Mouse (Mus musculus) cerebellum, adult 8-10 months (tissue): ENCODE data around the gene Batf3.

ENCODE experiments used
- DNase-seq: peaks from one replicate; pipeline ENCODE4 v3.0.0; 2022

Batf3 gene

DNA sequence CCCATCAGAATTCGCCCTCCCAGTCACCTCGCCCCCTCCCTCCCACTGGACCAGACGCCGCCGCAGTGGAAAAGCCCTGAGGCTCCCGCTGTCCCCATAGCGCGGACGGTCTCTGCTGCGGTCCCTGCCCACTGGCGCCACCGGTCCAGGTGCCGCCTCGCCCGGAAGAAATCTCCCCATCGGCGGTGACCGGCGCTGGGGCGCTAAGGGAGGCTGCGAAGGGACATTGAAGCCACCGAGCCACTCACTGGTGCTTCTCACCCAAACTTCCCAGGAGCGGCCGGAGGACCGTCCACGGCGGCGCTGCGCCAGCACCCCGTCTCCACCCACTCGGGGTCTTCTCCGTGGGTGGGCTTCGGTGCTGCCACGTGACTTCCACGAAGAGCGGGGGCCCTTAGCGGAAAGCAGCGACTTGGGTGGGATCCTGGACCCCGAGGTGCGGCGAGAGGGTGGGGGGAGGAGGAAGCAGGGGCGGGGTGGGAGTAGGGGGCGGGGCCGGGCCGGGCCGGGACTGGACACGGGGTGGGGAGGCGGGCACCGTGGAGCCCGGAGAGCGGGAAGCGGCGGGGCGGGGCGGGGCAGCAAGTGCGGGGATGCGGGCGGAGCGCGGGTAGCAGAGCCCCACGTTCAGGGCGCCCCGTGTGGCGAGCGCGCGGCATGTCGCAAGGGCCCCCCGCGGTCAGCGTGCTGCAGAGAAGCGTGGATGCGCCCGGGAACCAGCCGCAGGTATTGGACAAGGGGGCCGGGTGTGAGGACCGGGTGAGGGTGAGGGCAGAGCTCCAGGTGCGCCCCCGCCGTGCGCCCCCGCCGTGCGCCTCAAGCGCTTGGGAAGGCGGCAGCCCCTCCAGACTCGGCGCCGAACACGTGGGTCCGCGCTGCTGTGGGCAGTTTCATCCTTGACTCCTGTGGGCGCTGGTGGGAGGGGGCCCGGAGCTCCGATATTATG lies at the start of gene Batf3:
Gene Batf3, plus strand, starts transcription at position 46 of the 946 bp plus-strand sequence.
- DNase-seq = no peak

DNA sequence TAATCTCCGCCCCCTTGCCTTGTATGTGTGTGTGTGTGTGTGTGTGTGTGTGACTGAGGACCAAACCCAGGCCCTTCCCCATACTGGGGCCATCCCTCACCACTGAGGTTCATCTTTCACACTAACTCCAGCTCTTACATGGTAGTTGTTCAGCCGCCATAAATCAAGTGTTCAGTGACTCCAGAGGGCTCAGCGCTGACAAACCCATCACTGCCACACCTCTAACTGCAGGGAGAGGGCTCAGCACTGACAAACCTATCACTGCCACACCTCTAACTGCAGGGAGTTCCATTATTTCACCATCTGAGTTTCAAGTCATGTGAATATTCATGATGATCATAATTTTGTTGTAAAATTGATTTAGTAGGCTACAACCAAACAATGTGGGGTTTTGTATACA lies 44.1 kb upstream of the Batf3 start:
- no peak for DNase-seq

DNA sequence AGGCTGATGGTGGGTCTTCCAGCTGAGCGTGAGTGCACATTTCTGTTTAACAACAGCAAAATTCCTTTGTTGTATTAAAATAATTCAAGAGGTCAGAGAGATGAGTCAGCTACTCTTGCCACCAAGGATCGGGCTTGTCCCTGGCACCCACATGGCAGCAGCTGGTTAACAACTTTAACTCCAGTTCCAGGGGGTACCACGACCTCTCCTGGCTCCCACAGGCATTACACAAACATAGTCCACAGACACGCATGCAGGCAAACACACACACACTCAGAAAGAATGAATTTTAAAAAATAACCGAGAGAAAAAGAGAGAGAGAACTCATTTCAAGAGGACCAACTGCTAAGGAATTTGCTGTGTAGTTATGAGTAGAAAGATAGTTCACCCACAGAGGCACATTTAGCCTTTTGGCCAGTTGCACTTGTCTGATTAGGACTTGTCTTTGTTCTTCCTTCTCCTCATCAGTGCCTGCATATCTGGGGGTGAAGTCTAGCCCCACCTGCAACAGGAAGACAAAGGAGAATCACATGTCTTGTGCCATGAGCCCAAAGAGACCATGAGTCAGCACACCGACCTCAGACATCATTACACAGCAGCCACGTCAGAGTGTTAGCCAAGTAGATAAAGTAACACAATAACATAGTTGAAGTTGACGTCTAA lies 42.6 kb upstream of the Batf3 start:
- DNase-seq = no peak

DNA sequence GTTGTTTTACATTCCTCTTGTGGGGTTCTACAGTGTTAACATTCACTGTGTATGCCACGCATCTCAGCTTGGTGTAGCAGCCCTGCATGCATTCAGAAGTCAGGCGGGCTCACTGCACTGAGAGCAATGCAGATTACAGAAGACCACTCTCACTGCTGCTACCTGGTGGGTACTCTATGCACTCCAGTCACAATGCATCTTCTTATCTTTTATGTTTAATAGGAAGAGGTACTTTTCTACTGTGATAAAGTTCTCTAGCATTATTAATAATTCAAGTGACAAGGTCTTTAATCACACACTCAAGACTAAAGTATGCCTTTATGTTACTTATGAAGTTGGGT lies 42.1 kb upstream of the Batf3 start:
- no peak for DNase-seq

DNA sequence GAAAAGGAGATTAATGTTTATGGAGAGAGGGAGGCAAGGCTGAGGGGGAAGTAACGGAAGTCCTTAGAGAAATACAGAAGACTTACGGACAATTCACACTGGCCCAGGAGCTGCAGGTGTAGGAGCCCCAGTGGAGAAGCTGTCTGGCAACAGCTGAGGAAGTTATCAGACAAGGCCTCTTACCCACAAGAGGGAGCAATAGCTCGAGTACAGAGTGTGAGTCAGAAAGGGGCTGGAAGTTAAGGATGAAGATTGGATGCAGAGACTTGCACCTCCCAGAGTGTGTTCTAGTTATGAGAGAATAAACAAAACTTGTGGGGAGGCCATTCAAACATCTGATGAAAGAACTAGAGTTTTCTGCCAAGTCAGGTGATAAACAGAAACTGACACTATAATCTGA lies 40.2 kb upstream of the Batf3 start:
- no peak for DNase-seq

DNA sequence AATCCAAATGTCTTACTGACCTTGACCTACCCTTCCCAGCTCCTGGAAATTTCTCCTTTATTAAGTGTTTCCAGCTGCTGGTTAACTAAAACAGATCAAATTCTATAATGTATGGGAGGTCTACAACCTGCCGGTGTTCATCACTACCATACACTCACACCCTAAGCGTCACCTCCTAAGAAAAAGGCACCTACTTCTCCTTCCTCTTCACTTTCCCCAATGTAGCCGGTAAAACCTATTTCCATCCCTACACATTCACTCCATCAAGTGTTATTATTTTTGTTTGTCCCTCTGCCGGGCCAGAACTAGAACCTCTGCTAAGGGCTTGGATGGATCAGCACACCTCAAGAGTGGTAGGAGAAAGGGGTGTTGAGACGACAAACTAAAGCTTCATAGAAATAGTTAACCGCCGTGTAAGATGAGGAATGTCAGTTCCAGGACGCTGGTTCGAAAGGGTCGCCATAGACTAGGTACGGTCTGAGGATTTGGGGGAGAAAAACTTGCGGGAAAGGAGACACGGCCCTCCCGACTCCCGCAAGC lies 35.3 kb upstream of the Batf3 start:
- no peak for DNase-seq

DNA sequence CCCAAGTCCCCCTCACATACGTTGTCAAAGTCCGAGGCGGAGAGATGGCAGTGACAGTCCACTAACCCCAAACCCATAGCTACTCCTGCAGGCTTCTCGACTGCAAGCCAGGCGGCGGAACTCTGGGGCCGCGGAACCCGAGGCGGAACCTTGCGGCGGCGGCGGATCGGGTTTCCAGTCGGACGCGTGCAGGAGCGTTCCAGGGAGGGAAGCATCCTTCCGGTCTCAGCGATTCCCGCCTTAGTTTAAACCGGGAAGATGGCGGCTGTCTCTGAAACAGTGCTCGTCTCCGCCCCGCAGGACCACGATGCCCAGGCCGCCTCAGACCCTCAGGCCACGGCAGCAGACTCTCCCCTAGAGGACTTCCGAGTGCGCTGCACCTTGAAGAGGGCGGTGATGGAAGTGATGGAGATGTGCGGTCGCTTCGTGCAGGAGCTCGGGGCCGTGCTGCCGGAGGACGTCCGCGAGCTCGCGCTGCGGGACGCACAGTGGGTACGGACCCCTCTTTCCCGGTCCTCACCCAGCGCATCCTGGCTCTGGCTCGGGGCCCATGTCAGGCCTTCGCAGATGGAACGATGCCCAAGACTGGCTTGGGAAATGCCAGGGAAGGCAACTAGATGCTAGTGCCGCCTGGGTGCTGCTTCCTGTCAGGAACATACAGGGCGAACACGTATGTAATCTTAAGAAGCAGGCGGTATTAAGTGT lies 34.7 kb upstream of the Batf3 start, which contains the start of the genes Tatdn3 and Nsl1:
Gene Tatdn3, minus strand, starts transcription at position 152 of the 705 bp plus-strand sequence.
Gene Nsl1, plus strand, starts transcription at position 232 of the 705 bp plus-strand sequence.
- peak; percentile 94 for DNase-seq

DNA sequence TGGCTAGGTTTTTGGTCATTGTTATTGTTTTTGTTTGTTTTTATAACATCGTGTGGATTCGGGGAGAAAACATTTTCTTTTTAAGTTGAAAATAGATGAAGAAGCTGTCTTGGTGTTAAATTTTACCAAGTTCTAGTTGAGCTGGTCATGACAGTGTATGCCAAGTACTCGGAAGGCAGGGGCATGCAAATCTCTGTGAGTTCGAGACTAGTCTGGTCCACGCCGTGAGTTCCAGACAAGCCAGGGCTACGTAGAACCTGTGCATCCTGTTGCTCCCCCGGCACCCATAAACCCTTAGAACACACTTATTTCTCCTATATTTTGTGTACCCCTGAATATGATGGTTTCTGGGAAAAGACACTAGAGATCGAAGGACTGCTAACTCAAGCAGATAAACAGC lies 33.9 kb upstream of the Batf3 start:
- no peak for DNase-seq

DNA sequence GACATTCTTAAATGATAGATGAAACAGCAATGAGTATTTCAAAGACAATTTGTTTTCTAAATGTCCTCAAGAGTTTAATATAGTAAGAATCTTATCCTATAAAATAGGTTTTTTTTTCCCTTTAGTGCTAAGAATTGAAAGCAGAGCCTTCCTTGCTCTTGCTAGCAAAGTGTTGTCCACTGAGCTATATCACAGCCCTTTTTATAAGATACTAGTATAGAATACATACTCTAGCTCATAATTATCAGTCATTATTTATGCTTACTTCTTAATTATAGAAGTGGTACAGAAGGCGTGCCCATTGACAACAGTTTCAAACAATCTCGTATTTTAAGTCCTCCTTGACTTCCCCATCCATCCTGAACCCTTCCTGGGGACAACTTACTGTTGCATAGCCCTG lies 33.1 kb upstream of the Batf3 start:
- no peak for DNase-seq

DNA sequence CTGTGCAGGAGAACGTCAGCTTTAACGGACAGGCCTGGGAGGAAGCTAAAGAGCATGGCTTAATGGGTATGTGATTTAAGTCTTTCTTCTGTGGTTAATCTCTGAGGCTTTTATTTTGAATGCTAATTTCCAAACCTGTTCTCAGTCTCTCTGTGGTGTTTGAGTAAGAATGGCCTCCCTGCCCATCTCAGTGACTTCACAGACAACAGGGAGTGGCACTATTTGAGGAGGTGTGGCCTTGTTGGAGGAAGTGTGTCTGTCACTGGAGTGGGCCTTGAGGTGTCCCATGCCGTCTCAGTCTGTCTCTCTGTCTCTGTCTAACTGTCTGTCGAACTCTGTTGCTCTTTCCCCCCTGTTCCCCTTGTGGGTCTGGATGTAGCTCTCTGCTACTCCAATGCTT lies 32.5 kb upstream of the Batf3 start:
- no peak for DNase-seq

DNA sequence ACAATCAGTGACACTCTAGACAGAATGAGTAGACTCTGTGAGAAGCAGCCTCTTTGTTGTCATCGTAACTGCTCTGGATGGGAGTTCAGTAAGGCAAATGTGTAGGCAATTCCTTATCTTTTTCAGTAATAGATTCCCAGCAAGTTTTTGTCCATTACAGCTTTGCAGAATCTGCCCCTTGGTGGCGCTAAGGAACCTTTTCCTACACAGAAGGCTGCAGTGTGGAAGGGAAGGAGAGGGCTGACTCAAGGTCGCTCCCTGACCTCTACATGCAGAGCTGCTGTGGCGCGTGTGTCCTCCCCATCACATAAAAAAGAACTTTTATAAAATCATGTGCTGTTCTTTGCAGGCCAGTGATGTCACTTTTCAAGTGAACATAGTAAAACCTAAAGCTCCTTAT lies 29.3 kb upstream of the Batf3 start:
- DNase-seq = no peak

DNA sequence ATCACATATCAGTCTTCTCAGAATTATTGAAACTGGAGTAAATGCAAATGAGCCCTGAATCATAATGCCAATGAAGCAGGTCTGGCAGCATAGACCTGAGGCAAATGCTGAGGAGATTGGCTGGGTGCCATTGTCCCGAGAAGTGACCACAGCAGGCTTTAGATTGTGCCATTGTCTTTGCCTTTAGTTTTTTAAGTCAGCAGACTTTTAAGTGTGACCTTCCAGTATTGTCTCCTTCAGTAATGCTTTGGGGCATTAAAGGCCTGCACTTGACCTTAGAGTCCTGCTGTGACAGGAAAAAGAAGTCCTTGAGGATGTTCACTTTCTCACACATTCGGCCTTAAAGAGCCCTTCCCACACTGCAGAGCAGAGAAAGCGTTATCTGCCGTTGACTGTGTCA lies 27.4 kb upstream of the Batf3 start:
- no peak for DNase-seq

DNA sequence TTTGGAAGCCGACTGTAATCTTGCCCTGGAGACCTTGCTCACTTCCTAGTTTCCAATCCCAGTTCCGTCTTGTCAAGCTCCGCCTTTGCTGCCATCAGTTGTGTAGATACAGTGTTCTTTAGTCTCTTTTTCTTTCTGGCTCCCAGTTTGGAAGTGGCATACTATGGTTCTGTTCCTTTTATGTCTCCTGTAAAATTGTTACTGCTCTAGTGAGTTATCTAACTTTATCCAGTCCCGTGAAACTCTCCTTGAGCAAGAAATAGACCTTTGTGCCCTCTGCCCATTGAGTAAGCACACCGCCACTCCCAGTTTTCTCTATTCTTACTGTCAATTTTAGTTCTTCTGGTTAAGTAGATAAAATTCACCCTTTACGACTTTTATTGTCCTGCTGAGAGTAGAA lies 26.0 kb upstream of the Batf3 start:
- DNase-seq = no peak

DNA sequence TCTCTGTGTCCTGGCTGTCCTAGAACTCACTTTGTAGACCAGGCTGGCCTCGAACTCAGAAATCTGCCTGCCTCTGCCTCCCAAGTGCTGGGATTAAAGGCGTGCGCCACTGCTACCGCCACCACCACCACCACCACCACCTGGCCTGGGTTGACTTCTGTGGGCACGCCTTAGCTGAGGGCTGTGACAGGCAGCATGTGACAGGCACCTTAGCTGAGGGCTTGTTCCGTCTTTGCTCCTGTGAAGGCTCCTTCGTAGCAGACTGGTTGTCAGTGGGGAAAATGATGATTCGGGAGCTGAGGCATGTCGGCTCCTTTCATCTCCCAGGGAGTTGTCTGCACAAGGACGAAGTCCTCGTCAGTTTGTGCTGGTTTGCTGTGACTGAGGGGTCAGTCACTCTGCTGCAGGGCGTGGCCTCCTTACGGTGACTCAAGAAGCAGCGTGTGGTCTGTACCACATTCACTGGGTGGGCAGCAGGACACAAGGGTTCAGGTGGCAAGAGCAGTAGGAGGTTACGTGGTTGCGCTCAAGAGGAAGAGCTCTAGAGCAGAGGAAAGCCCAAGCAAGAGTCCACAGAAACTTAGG lies 25.2 kb upstream of the Batf3 start:
- no peak for DNase-seq

DNA sequence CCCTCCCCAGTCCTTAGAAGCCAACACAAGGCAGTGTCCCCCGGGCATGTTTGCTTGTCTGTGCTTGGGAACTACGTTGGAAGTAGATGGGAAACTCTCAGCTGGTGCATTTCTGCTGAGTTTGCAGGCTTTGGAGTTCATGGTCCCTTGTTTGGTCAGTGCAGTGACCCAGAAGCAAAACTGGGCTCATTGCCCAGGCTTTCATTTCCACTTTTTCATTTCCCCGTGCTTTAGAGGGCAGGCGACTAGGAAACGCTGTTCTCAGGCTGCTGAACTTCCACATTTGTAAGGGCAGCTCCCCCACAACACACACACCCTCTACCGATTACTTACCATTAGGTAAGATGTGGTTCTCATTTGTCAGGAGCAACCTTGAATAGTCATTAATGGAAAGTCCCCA lies 24.6 kb upstream of the Batf3 start:
- no peak for DNase-seq

DNA sequence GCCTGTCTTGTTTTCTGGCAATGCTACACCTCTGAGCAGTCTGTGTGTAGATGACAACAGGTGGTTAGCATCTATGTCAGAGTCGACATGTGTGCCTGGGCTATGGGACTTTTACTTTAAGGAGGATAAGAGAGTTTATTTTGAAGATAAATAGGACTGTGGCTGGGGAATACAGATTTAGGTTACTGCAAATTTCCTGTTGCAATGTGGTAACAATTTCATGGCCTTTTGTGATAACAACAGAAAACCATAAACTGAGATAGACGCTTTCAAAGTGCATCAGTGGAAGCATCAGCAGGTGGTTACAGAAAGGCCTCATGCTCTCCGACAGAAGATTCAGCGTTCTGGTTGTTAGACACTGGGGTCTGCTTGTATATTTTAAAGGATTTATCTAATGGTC lies 24.2 kb upstream of the Batf3 start:
- DNase-seq = no peak

DNA sequence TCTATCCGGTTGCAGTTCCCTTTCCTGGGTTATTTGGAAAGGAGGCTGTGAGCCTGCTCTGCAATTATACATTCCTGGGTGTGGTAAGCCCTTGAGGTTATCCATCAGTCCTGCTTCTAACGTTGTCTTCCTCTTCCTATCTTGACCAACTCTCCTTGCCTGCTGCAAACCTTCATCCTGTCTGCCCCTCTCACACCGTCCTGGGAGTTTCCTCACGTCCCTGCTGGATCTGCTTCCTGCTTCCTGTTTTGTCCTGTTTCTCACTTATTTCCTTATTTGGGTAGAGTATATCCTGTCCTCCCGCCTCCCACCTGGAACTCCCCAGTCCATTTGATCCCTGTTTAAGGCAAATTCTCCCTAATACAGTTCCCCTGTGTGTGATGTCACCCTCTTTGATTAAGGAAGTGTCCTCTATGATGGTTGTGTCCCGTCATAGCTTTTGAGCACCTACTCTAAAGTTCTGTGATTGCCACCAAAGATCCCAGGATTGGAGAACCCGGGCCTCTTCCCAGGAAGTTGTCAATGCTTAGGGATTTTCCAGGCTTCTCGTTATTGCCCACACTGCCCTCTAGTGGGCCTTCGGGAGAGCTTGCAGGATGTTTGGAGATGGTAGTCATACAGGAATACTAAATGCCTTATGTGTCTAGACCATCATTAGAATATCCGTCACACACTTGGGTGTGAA lies 22.3 kb upstream of the Batf3 start:
- peak; percentile 40 for DNase-seq

DNA sequence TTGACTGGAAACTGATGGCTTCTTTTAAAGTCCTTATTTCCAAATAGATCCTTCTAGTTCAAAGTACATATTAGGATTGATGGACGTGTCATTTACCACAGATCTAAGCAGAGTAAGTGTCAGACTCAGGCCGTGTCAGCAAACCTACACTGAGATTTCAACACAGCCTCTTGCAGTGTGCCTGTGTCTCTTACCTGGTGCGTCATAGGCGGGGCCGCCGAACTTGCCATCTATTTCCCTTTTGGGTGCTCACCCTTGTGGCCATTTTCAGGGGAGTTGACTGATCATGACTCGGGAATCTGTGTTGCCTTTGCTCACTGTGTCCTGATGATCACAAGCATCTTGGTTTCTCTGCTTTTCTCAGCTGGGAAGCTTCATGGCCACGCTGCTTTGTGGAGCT lies 14.4 kb upstream of the Batf3 start:
- DNase-seq = no peak

DNA sequence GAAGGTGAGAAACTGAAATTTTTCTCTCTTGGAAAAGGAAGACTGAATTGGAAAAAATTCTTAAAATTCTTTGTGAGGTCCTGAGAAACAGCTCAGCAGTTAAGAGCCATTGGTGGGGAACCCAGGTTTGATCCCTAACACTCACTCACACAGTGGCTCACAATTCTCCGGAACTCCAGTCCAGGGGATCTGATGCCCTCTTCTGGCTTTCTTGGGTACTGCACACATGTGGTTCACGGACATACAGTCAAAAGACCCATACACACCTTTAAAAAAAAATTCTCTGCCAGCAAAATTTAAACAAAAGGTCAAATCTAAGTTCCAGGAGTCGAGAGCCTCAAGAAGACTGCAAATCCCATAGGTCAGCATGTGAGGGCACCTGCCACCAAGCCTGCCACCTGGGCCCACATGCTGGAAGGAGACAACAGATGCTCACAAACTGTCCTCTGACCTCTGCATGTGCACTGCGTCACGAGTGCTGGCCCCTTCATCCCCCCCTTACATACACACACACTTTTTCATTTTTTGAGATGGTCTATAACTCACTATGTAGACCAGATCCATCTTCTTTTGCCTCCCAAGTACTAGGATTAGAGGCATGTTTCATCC lies 12.6 kb upstream of the Batf3 start:
- no peak for DNase-seq

DNA sequence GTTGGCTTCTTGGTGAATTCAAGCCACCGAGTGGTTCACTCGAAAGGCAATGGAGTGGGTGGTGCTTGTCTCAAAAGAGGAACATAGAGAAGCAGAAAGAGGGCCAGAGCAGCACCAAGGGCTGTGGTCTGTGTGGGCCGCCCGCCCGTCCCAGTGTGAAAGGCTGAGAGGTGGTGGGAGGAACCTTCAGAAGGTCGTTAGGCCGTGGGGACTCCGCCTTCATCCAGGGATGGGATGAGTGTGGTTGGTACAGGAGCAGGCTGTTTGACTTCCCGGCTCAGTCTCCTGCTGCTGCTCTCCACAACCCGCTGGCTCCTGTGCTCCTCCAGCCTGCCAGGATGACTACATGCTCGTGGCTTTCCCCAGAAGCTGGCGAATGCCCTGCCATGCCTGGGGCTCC lies 12.1 kb upstream of the Batf3 start:
- no peak for DNase-seq

DNA sequence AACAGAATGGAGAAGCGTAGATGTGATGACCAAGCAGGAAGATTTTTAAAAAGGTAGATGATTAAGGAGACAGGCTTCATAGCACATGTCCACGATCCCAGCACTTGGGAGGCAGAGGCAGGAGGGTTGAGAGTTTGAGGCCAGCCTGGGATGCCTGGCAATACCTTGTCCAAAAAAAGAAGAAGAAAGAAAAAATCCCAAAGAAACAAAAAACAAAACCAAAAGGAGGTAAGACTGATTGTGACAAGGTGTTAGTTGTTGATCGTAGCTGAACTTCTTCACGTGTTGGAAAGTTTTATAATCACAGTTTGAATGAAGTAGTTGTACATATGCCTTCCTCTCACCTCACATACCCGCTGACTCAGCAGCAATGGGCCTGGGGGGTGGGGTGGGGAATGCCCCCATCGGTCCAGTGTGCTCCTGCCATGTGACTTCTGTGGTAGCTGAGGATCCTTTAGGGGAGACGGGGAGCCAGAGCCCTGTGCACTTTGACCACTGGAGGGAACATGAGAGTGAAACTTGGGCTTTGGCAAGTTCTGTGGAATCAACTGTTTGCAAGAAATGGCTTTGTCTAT lies 11.3 kb upstream of the Batf3 start:
- no peak for DNase-seq

DNA sequence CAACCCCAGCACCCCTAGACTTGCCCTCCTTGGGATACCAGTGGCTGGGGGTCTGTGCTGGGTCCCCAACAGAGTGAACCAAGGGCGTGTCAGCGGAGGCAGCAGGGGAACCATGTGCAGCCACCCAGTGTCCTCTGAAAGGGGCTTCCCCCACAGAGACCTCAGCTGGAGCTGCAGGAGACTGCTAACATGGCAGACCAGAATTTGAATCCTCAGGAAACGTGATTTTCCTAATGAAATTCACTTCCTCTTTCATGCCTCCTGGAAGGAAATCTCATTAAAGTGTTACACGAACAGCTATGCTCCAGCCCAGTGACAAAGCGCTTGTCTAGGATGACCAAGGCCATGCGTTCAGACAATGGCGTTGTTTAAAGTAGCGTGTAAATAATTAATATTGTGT lies 10.7 kb upstream of the Batf3 start:
- DNase-seq = no peak
